Mouse (Mus musculus): ENCODE data around the gene Pdp2.
"Not testable (repeated sequence)": the region's sequence is repeated elsewhere in the genome, so short reads cannot be mapped to it uniquely, and the experiment has no call there.

Gene Pdp2

DNA sequence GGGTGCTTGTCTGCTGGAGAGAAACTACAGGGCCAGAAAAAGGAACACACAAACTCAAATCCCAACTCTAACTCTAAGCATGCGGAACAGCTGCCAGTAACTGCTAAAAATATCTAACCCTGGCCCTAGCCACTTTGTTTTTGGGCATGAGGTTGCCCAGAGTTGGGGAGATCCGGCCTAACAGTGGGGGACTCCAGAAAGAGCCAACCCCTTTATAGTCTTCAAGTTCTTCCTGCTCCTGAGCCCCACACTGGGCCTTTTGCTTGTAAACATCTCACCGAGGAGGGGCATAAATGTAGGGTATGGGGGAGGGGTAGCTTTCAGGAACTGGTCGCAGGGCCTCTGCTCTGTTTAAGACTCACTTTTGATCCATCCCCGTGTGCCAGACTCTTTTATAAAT is 40.7 kb downstream of the Pdp2 start:
- no peak for DNase-seq (ENCODE audit: low read depth, low spot score)

DNA sequence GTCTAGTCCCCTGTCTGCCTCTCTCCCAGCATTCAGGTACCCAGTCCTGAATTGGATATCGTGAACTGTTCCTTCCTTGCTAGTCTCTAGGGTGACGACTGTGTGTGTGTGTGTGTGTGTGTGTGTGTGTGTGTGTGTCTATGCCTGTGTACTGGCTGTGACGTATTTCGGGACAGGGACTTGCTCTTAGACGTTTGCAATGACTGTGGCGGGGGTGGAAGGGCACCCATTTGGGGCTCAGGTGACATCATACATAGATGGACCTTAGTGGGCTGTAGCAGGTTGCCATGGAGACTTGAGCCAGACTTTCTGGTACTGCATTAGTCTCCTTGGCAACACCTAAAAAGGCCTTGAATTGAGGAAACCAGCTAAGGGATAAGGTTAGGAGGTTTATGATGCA is 41.2 kb downstream of the Pdp2 start:
- no peak for DNase-seq (ENCODE audit: low read depth, low spot score)

DNA sequence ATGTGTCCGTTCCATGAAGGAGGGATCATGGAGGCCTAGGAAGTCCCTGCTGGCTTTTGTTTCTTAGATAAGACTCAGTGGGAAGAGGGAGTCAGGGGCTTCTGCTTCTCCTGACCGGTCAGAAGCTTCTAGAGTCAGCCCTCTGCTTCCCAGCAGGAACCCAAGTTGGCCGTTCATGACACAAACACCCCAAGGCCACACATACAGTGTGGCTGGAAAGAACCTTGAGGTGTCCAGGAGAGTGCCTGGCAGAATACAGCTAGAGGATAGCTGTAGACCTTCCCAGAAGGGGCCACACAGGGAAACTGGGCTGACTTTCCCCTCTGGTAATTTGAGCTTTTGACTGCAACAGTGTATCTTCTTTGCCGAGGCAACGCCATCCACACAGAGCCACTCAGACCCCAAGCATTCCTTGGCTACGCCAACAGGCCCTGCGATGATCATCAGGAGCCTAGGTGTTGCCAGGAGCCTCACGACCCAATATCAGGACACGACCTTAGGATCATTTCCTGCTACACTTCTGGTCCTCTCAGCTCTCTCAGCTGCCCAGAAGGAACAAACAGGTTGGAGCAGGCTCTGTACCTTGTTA is 42.0 kb downstream of the Pdp2 start:
- no peak for DNase-seq (ENCODE audit: low read depth, low spot score)

DNA sequence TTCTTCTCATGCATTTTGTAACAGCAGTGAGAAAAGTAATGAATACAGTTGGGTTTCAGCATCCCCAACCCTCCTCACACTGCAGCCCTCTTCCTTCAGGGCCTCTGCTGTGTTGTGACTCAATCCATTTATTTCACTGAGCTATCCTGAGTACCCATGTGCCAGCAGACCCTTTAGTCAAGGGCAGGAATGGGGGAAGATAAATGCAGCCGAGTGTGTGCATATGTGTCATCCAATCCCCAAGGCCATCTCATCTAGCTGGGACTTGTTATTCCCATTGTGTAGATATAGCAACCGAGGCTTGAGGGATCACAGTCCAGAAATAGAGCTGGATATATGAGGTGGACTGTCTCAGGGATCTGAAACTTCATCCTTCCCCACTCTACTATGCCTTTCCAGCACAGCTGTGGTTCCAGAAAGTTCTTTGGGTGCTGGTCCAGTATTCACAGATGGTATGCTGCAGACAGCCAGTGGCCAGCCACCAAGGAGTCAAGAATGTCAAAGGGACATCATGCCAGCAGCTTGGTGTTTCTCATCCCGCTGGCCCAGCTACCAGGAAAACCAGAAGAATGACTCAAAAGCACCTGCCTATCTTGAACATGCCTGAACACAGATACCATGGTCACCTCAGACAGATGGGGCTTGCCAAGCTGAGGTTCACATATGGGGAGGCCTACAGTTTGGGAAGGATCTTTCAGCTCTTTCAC is 43.9 kb downstream of the Pdp2 start:
- no peak for DNase-seq (ENCODE audit: low read depth, low spot score)

DNA sequence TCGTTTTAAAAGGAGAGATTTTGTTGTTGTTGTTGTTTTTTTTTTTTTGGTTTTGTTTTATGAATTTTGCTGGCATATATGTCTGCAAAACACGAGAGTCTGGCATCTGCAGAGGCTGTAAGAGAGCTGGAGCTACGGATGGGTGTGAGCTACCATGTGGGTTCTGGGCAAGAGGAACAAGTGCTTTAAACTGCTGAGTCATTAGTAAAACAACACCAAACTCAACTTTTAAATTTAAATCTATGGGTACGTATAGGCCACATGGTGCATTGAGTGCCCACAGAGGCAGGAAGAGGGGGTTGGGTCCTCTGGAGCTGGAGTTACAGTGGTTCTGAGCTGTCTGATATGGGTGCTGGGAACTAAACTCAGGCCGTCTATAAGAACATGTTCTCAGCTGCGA is 46.8 kb downstream of the Pdp2 start:
- DNase-seq (ENCODE audit: low read depth, low spot score) = no peak

DNA sequence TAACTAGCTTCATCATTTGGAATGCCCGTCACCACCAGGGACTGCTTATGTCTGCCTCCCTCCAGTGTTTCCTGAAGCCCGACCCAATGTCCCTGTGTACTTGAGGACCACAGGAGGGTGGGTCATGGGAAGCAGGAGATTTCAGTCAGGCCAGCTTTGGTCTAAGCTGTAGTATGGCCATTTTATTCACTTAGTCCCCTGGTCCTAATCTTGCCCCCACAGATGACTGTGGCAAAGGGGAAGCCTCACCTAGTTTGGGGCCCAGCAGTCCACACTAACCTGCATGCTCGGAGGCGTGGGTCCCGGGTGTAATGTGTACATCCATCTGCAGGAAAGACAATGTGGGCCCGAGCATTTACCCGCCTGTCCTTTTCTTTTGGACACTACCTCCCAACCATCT is 49.0 kb downstream of the Pdp2 start:
- no peak for DNase-seq (ENCODE audit: low read depth, low spot score)

DNA sequence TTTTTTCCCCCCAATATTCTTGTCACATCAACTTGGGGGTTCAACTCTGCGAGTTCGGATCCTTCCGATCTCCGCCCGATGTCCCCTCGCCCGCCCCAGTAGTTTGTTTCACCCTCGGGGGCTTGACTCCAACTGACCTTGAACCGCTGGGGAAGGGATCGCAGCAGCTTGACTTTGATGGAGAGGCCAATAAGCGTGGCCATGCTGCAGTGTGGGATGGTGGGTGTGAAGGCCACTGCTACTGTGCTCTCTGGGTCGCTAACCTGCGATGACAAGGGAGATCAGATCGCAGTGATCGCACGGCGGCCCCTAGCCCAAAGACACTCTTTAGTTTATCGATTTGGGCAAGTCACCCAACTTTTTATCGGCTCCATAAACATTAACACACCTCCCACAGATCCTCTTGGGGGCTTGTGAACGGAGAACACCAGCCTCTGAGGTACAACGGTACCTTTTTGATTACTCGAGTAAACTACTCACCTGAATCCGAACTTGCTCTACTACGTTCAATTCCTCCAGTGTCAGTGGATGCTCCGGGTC is 49.6 kb downstream of the Pdp2 start:
- DNase-seq (ENCODE audit: low read depth, low spot score) = no peak

DNA sequence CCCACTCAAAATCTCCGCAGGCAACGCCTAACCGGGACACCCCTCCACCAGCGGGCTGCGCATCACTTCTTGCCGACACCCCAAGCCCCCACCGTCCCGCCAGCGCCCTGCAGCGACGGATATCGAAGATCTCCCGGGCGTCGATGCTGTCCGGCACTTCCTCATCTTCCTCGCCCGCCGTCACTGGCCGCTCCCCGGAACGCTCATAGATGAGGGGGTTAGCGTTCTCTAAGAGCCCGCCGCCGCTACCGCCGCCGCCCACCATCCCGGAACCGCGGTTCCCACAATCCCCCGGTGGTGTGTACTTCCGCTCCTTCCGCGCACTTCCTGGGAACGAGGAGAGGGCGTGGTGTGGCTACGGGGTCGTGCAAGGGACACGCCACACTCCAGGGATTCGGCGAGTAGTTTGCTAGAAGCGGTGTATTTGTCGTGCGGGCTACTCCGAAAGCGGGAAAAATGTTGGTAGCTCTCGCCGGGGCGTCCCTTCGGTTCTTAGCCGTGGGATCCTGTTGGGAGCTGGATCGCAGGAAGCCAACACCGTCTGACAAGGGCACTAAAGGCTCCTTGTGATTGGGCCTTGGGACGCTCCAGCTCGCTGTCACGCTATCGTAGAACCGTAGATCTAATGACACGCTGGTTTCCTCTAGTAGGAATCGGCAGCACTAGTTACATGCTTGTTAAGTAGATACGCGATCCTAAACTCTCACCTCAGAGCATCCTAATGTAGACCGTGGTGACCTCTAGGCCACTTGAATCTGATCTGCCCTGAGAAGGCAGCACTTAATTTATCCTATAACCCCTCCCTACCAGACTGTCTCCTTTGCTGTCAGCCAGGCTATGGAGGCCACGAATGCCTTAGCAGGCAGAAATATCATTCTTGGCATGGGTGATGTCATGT is 50.4 kb downstream of the Pdp2 start, which contains the start of gene Ciao2b:
Ciao2b (minus strand) TSS at position 540 of the 898 bp plus-strand sequence.
- peak; percentile 73 for DNase-seq (ENCODE audit: low read depth, low spot score)

DNA sequence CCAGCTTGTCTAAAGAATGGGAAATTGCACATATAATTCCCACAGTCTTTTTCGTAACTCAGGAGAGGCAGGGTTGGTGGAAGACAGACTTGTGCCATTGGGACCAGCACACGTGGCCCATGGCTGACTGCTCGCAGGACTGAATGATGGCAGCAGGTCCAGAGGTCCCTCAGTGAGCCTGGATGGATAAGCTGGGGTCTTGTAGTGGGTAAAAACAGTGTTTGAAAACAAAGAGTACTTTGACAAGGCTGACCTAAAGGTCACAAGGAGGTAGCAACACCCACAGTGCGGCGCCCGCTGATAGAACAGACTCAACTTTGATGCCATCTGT is 51.0 kb downstream of the Pdp2 start:
- no peak for DNase-seq (ENCODE audit: low read depth, low spot score)

DNA sequence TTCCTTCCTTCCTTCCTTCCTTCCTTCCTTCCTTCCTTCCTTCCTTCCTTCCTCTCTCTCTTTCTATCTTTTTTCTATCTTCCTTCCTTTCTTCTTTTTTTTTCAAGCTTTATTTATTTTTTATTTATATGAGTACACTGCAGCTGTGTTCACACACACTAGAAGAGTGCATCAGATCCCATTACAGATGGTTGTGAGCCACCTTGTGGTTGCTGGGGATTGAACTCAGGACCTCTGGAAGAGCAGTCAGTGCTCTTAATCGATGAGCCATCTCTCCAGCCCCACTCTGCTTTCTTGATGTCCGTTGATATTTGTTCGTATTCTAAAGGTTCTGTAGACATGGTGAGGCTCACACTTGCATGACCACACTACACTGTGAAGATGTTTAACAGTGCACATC is 52.9 kb downstream of the Pdp2 start:
- not testable (repeated sequence) for DNase-seq (ENCODE audit: low read depth, low spot score)
